Mouse (Mus musculus): ENCODE measurements at regions not wholly inside any gene's neighbourhood (a gene's known extent, or its start where the extent isn't known, plus 50 kb on each side); places are given as distances from the start of the nearest gene placed in this dataset.

DNA sequence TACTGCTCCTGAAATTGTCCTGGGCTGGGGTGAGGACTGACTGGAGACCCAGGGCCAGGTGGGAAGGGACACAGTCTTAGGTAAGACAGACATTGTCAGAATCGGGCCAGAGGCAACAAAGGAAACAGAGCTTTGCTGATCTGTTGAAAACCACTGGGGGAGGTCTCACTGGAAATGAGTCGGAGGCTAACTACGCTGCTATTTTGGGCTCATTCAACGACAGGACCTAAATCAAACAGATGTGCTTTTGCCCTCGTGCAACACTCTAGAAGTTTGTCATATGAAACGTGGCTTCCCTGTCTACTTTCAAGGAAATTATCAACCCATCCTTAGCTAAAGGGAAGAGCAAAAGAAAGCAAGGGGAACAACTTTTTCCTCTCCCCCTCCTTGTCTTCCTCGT, 265.3 kb downstream of the Plpp3 start:
- no peak for TF ChIP-seq CTCF (IDR thresholded peaks at IDR 0.05; ENCODE audit: borderline replicate concordance, extremely low read depth, insufficient read depth, insufficient read length)
- no peak for TF ChIP-seq POLR2A (IDR thresholded peaks at IDR 0.05; ENCODE audit: borderline replicate concordance, extremely low read depth, insufficient read depth, insufficient read length, poor library complexity, severe bottlenecking)

All from brain, embryonic 14.5 days (tissue).